Mouse (Mus musculus): ENCODE measurements at regions not wholly inside any gene's neighbourhood (a gene's known extent, or its start where the extent isn't known, plus 50 kb on each side); places are given as distances from the start of the nearest gene placed in this dataset.
"Not testable (repeated sequence)": the region's sequence is repeated elsewhere in the genome, so short reads cannot be mapped to it uniquely, and the experiment has no call there.

DNA sequence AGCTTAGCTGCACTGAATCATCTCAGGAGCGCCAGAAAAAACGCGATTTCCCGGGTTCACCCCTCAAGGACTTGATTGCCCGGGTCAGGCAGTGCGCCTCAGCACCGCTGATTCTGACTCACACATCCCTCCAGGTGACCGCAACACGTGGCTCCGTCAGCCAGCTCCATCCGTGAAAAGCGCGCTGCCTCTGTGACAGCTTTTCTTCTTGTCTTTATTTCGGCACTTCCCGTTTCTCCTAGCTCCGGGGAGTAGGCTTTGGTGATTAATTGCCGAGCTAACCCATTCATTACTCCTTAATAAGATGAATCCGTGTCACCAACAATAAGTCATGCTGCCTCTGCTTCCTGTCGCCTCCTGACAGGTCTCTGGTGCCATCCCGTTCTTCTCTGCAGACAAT lies 108.6 kb downstream of the Katnal1 start:
- peak; percentile 46 for DNase-seq

- no peak for DNase-seq
Measured at GRCm38 (mm10) chr5:148819423-148819822, 109.7 kb downstream of the Katnal1 start.

DNA sequence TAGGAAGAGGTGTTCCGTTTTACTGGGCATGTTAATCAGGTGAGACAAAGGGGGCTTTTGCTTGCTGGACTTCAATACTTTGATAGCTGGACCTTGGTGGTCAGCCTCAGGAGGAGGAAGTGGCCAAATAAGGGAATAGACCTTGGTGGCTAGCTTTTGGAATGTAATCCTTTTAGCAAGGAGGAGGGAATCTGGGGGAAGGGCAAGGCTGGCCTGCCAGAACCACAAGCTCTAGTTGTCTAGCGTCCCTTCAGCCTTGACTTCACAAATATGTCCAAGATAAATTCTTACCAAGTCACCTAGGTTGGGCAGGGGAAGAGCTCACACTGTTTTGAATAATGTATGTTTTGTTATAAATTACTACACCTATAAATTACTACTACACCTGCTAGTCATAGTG lies 110.4 kb downstream of the Katnal1 start:
- DNase-seq = no peak

GRCm38 (mm10) chr5:148812840-148813239 lies 116.3 kb downstream of the Katnal1 start:
- DNase-seq = no peak

- DNase-seq = peak; percentile 32
Measured at GRCm38 (mm10) chr5:148812016-148812415, 117.1 kb downstream of the Katnal1 start.

DNA sequence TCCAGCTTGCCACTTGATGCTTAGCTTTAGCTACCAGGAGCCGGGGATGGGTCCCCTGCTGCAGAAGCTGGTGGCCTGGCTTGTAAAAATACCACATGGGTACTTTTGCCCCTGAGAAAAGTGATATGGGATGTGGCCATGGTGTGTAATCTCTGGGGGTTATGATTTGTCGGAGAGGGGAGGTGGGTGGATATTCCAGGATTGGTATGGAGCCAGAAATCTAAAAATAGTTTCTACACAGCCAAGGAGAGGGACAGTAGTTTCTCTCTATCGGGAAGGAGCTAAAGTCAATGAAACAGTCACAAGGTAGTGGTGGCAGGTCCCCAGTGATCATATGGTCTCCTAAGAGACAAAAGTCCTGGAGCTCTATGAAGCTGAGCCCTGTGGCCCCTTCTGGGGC lies 119.6 kb downstream of the Katnal1 start:
- no peak for DNase-seq

DNA sequence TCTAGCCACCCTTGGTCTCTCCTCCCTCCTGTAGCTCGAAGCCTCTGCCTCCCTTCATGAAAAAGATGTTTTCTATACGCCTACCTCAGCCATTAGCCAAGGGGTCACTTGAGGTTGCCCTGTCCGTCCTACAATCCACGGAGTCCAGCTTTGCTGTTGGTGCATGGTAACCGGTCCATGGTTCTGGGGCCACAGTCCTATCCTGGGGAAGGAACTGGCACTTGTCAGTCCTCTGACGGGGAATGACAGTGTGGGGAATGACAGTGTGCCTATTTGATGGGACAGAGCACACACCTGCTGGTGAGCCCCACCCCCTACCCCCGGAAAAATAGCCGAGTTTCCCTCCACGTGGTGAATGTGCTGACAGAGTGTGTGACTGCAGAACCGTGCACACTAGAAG lies 120.1 kb downstream of the Katnal1 start:
- no peak for DNase-seq

DNA sequence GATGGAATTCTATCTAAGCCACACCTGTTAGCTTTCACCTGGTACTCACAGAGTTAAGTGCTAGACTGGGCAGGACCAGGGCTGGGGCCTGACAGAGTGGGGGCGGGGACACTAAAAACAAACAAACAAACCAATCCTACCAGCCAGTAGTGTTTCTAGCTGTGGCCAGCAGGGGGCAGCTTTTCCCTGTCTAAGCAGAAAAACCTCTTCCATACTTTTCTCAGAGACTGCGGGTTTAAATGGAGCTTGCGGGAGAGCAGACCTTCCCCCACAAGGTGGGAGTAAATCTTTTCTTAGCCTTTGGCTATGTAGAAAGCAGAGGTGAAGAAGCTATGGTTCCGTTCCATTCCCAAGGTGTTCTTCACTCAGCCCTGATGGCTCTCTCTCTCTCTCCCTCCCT lies 120.7 kb downstream of the Katnal1 start:
- DNase-seq = peak; percentile 51

GRCm38 (mm10) chr5:148807612-148808011 lies 121.5 kb downstream of the Katnal1 start:
- DNase-seq = no peak

DNA sequence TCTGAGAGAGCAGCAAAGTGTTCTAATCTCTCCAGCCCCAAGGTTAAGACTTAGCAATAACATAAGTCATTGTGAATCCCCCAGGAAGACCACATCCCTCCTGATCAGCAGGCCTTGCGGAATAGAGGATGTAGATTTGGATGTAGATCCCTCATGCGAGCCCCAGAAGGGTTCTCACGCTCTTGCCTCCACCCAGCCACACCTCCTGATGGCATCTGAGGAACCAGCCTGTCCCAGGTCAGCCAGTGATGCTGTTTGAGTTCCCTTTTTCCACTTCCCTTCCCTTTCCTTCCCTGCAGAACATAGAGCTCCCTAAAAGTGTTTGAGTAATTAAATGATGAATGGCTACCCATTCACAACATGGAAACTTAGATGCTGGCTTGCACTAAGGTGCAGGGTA lies 124.1 kb downstream of the Katnal1 start:
- DNase-seq = no peak

GRCm38 (mm10) chr5:148803772-148804171 lies 125.3 kb downstream of the Katnal1 start:
- DNase-seq = no peak

- DNase-seq = no peak
Measured at GRCm38 (mm10) chr5:148802720-148803119, 126.4 kb downstream of the Katnal1 start.

DNA sequence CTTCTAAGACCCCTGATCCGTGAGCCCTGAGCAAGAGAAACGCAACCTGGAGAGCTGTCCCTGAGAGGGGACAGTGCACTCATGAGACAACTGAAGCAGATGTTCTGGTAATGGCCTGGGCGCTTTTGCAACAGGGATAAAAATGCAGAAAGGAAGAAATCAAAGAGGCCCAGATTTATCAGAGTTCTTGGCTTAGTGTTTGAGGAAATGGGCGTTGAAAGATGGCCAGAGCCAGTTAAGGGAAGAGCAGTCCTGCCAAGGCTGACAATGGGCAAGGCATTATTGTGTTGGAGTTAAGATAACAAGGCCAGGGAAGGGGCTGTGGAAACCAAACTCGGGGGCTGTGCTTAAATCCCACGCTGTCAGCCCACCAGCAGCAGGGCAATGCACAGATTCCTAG lies 130.6 kb downstream of the Katnal1 start:
- DNase-seq = no peak

GRCm38 (mm10) chr5:148796072-148796471 lies 133.0 kb downstream of the Katnal1 start:
- no peak for DNase-seq

GRCm38 (mm10) chr5:148794465-148794864 lies 134.7 kb downstream of the Katnal1 start:
- peak; percentile 58 for DNase-seq

DNA sequence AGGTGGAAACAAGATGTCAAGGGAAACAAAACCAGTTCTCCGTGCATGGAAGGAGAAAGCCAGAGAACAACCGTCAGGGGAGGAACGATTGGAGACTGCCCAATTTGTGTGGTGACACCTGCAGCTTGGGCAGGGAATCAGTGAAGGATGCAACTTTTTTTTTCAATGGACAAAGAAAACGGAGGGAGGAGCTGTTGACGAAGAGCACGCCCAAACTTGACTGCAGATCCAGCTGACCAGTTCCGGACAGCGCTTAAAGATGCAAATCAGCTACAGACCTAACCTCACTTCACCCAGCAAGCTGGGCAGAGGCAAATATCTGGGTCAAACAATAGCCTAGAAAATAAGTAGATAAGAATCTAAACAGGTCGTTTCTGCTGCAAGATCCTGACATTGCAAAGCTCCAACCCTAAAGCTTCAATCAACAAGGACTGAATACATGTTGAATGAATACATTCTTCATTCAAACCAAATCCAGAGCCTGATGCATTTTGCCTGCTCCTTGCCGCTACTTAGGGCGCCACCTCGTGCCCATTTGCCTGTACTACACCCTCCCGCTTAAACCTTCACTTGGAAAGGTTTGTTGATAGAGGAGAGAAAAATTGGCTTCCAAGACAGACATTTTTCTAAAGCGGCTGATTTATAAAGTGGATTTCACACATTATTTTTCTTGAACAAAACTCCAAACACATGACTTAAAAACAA lies 136.2 kb downstream of the Katnal1 start:
- DNase-seq = peak; percentile 83

DNA sequence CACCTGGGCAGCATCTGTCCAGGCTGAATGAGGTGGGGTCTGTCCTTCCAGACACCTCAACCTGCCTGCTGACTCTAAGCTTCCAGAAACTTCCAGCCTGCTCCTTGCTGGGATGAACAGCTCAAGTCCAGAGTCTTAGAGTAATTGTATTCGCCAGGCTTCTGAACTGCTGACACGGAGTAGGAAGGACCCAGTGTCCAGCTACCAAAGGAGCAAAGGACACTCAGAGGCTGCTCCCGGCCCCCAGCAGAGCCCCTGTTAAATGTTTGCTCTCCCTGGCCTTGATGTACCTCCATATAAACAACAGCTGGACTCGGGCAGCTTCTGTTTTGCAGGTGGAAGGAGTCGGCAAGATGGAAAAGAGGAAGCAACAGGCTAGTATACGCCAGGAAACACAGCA lies 137.5 kb downstream of the Katnal1 start:
- DNase-seq = no peak

GRCm38 (mm10) chr5:148790343-148790742 lies 138.8 kb downstream of the Katnal1 start:
- DNase-seq = not testable (repeated sequence)

DNA sequence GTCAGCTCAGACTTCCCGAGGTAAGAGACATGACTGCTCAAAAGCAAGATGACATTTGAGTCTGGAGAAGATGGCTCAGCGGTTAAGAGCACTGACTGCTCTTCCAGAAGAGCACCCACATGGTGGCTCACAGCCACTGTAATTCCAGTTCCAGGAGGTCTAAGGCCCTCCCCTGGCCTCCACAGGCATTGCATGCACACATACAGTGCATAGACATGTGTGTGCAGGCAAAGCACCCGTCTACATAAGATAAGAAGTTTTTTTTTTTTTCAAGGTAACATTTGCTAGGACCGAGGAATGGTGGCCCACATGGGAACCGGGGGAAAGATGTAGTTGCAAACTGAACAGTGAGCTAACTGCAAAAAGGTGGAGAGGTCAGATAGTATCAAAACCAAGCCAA lies 139.3 kb downstream of the Katnal1 start:
- no peak for DNase-seq

DNA sequence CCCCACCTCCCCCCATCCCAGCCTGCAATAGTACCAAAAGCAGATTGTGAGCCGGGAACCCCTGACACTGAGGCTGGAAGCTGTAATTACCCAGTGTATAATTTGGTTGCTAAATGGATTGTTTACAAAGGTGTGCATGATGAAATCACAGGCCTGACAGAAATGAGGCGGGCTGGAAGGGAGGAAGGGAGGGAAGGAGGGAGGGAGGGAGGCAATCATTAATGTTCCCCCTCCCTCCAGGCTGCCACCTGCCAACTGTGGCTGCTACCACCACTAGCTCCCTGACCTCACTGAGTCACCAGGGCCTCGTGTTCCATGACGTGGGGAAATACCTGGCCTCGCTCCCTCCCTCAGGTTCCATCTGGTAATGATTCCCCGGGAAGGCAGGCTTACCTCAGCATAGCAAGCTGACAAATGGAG lies 140.0 kb downstream of the Katnal1 start:
- DNase-seq = no peak

- DNase-seq = no peak
Measured at GRCm38 (mm10) chr5:148788690-148789089, 140.4 kb downstream of the Katnal1 start.

- DNase-seq = no peak
Measured at GRCm38 (mm10) chr5:148787270-148787669, 141.8 kb downstream of the Katnal1 start.

- not testable (repeated sequence) for DNase-seq
Measured at GRCm38 (mm10) chr5:148781076-148781475, 148.0 kb downstream of the Katnal1 start.

DNA sequence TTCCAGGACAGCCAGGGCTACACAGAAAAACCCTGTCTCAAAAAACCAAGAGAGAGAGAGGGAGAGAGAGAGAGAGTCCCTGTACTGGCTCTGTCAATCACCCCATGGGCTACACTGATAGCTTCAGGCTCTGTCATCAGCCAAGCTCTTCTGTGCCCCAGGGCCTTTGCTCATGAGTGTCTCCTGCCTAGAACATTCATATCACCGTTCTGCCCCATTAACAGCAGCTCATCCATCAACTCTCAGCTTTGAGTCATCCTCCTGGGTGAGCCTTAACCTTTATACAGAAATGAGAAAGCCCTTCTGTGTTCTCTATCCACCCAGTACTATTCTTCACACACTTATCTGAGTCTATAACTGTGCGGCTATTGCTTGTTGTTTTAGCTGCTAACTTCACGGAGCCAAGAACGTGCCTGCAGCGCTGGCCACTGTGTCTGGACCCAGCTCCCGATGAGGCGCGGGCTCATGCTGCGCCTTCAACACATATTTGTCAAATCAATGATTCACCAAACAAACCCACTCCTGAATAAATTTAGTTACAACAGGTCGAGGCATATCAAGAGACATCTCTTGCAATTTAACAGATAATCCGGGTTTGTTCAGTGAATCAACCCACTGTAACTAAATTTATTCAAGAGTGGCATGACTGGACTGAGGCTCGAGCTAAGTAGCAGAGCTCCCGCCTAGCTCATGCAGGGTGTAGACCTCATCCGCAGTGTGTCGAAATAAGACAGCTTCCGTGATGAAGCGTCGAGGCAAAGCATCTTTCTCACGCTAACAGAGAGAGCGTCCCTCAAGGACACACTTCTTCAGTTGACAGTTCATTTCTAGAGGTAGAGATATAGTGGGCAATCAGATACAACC lies 152.1 kb downstream of the Katnal1 start:
- DNase-seq = no peak
